Mouse (Mus musculus) urinary bladder, postnatal 14 days (tissue): ENCODE measurements around the gene Ptprk.

Experiments
- DNase-seq: peaks from one replicate; pipeline ENCODE4 v3.0.0; 2021; ENCODE audit warnings: low spot score

Ptprk gene

GRCm38 (mm10) chr10:28112826-28113589, 38.4 kb downstream of the Ptprk start:
- no peak for DNase-seq

GRCm38 (mm10) chr10:28113879-28114278, 39.3 kb downstream of the Ptprk start:
- DNase-seq: peak; percentile 24

- DNase-seq: no peak
Observed at GRCm38 (mm10) chr10:28116982-28117381, 42.4 kb downstream of the Ptprk start.

GRCm38 (mm10) chr10:28118783-28119365, 44.3 kb downstream of the Ptprk start:
- DNase-seq: no peak

GRCm38 (mm10) chr10:28123881-28124280, 49.3 kb downstream of the Ptprk start:
- DNase-seq: no peak

- DNase-seq: no peak
Observed at GRCm38 (mm10) chr10:28128011-28128410, 53.4 kb downstream of the Ptprk start.

DNA sequence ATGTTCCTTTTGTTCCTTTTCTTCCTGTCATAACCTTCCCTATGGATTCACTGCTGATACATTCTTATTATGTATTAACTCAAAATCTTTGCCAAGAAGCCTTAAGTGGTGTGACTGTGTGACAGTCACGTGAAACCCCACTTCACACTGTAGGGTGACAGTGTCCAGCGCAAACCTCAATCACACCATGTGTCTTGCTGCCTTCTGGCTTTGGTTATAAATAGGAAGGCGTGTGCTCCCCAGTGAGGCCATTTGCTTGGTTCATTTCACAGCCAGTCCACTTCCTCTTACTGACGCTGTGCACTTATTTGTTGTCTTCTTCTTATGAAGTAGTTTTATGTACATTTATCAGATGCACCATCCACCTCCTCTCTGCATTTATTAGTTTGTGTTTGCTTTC, 53.8 kb downstream of the Ptprk start:
- DNase-seq: no peak

DNA sequence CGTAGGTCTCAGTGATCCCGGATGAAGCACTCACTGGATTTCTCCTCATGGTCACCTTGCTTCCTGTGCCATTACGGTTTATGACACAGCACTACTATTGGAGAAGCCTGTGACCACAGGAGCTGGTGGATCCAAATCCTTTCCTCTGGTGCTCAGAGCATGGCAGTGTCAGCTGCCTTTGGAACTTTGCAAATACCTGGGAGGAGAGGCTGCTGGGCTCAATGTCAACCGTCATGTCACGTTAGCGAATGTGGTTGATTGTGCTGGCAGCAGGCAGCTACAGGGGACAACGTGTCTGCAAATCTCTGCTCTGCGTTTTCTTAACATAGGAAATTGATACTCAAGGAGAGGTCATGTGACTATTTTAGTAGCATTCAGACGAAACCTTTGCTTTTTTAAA, 55.8 kb downstream of the Ptprk start:
- no peak for DNase-seq

DNA sequence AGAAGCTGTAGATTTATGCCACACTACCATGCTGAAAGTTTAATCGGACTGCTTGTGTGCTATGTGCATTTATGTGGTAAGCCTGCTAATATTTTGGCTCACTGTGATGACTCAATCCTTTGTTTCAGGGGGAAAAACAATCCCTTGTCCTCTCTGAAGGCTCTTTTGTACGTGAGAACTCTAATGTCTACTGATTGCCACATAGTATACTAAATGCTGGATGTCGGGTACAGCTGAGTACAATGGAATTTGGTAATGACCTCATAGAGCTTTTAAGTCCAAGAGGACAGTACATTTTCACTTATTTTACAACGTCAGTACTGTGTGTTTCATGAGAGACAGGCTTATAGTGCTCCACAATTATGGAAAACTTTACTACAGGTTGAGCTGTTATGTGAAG, 59.1 kb downstream of the Ptprk start:
- DNase-seq: no peak

DNA sequence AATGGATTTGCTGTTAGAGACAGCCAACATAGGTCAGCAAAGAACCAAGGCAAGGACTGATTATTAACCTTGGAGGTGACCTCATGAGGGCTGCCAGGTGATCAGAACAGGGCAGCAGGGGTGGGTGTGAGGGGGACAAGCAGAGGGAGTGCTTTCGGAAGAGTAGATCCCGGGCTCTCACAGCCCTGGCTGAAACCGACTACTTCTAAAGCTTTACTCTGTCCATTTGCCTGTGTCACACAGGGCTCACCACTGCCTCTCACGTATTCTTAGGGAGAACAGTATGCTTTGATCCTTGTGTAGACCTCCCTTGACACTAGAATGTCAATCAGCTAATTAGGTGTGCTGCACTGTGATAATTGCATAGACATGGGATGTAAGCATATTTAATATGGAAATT, 63.8 kb downstream of the Ptprk start:
- no peak for DNase-seq

DNA sequence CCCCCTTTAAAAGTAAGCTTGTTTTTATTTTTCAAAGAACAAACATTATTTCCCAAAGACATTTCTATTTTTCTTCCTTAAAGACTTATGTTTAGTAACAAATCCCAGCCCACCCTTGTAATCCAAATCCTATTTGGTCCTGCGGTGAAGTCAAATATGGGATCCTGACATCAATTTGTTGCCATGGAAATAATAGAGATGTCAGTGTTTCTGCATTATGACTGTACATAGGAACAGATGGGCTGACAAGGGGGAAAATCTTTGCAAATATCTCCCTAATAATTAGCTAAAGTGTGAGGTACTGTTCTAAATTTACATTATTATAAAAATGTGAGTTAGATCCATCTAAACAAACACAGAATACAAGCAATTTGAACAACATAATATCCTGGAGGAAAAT, 69.8 kb downstream of the Ptprk start:
- DNase-seq: no peak

DNA sequence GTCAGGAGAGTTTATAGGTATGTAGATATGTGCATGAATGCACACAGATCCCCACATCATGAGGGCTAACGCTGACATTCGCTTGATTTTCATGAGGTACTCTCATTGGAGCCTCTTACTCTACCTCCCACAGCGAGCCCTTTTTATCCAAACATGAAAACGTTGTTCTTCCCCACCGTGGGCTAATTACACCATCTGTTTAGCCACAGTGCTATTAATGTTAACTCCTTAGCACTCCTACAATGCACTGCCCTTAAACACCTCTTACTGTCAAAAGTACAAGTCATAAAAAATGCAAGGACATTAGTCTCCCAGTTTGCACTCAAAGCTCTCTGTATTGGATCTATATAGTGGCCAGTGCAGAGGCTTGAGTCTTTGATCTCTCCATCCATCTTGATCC, 70.7 kb downstream of the Ptprk start:
- no peak for DNase-seq

DNA sequence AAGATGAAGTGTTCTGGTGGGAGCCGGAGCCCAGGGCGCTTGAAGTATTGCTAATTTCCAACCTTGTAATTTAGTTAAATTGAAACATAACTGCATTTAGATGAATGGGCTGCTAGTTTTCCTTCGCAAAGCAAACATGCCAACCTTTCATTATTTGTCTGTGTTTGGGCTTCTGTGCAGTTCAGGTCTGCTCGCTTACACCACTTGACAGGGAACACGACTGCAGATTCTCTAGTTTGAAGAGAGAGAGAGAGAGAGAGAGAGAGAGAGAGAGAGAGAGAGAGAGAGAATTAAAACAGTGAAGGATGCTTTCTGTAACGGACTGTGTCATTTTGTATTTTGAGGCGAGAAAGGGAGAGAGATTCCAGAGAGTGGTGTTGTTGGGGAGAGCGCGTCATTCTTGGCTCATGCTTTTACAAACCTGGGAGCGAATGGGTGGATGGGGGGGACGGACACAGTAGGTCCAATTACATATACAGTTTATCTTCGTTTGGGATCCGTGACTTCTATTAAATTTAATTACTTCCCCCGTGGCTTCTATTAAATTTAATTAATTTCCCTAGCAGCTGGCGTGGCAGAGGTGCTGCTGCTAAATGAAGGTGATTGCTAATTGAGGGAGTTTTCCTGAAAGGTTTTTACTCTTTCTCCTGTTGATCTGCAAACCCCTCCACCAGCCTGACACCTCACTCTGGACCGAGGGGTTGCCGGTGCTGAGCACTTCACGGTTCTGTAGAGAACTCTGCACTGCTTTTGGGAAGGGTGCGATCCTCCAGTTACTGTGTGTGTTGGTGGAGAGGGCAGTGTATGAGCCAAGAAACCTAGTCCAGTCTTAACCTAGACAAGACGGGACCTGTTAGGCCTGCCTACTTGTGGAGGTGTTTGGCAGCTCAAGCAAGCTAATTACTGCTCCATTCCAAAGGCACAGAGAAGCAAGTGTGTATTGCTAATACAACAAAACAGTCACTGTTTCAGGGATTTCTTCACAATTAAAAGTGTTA, 81.4 kb downstream of the Ptprk start:
- DNase-seq: peak; percentile 4

DNA sequence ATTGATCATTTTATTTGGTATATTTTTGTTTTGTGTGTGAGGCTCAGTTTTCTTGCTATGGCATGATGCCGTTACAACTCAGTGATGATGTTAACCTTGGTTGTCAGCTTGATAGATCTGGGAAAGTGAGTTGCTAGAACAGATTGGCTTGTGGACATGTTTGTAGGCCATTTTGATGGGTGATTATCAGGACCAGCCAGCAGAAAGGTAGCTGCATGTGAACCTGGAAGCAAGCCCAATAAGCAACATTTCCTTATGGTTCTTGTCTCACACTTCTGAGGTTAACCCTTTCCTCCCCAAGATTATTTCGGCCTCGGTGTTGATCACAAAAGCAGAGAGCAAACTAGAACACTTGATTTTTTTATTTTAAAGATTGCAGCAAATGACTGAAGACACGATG, 85.1 kb downstream of the Ptprk start:
- DNase-seq: no peak

DNA sequence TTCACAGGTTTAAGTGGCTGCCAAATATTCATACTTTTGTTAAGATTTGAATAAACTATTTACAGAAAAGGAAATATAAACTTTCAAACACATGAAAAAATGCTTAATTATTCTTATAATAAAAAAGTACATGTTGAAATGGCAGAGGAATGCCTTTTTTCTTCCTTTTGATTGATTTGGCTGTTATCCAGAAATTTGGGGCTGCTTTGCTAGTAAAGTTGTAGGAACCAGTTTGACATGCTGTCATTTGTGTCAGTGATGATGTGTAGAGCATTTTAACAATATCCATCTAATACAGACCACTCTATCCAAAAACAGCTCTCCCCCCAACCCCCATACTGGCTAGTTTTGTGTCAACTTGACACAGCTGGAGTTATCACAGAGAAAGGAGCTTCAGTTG, 86.7 kb downstream of the Ptprk start:
- DNase-seq: no peak

DNA sequence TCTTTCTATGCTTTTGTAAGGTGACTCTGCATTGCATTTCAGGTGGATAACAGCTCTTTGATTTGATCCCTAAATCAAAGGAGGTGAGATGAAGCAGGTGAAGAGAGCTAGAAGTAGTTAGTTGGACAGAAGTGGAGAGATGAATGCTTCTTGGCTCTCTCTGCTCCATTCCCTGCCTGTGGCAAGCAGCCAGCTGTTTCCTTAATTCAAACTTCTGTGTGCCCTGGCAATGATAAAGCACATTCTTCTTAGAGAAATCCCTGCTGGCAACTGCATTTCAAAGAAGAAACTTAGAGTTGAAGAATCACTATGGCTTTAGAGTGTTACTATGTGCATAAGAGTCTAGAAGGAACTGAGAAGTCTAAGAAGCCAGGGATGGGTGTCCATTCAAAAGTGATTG, 89.6 kb downstream of the Ptprk start:
- DNase-seq: peak; percentile 30

DNA sequence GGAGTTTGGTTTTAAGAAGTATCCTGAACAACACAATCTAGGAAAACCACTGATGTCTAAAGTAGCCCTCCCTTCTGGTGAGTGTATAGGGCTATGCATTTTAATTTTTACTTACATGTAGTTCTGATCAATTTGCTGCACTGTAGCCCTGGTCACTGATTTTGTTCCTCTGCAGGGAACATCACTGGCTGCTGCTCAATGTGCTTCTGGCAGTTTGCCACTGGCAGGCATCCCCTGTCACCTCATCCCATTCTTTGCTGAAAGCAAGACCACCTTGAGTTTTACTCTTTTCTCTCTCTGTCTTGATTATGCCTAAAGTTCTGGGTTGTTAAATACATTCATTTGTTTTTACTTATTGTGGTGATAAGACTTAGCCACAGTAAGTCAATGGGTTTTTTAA, 90.1 kb downstream of the Ptprk start:
- no peak for DNase-seq

GRCm38 (mm10) chr10:28166610-28167009, 92.0 kb downstream of the Ptprk start:
- DNase-seq: no peak

GRCm38 (mm10) chr10:28167097-28167496, 92.5 kb downstream of the Ptprk start:
- no peak for DNase-seq

- no peak for DNase-seq
Observed at GRCm38 (mm10) chr10:28171196-28171595, 96.6 kb downstream of the Ptprk start.

DNA sequence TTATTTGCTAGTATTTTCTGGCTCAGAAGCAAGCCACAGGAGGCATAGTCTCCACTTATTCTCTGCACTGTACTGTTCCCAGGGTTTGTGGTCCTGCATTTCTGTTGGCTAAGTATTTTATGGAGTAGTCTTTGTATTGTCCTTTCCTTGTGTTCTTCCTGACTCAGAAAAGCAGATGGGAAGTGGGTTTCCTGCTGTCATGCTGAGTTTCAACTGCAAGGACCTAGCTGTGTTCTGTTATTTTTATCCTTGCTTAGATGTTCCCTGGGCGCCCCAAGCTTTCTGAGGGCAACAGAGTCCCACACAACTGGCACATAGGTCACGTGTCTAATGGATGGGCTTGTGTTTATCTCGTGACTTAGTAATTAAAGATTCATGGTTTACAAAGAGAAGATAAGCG, 104.3 kb downstream of the Ptprk start:
- no peak for DNase-seq

GRCm38 (mm10) chr10:28182081-28182480, 107.5 kb downstream of the Ptprk start:
- DNase-seq: no peak

GRCm38 (mm10) chr10:28184675-28185074, 110.1 kb downstream of the Ptprk start:
- no peak for DNase-seq
